In the genomic region with DNA sequence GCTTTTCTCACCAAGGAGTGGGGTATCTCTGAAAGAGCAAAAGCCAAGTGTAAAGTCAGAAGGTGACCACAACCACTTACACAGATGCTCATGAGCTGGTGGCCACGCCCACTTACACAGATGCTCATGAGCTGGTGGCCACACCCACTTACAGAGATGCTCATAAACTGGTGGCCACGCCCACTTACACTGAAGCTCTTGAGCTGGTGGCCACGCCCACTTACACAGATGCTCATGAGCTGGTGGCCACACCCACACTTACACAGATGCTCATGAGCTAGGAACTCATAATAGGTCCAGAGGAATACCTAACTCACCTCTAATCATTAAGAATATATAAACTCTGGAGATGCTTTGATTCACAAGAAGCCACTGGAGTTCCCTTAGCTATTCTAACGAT, we compare ENCODE assay signal across 18 mouse cellular contexts. TPM values are rescaled to one million over a fixed set of nuclear protein-coding genes. Genes with fewer than 3 reads are reported as not detected.
DNase-seq lines count a peak whose midpoint lies in the region; ATAC-seq lines count a peak whose summit lies in the region.
"Had no signal": no experiment of that assay in that cellular context is flagged by ENCODE, and none has a peak within 500 bp of the region (broad histone marks: within the 10 kb centered on the region; RNA-seq: fewer than 3 reads in every experiment).

No protein-coding gene starts in this region.

- H3K4me3 ChIP-seq in embryonic facial prominence, embryonic 14.5 days (ENCODE audit: low read depth, low read length) = no peak overlapping the region
- no peak overlapping the region for H3K4me3 ChIP-seq in embryonic facial prominence, embryonic 10.5 days
- no peak overlapping the region for H3K4me3 ChIP-seq in neural tube, embryonic 15.5 days (replicated peaks)
- H3K4me3 ChIP-seq: limb, embryonic 12.5 days; megakaryocyte, embryonic 14.5 days had no signal

- WGBS in embryonic facial prominence, embryonic 14.5 days = 87% methylated on average over 4 of the region's 4 CpGs
- WGBS in embryonic facial prominence, embryonic 10.5 days = 86% methylated on average over 4 of the region's 4 CpGs
- 88% methylated on average over 4 of the region's 4 CpGs for WGBS in neural tube, embryonic 15.5 days

- H3K36me3 ChIP-seq in embryonic facial prominence, embryonic 14.5 days (ENCODE audit: control insufficient read depth, insufficient read depth, low read length) = peaks cover 51% of the 10 kb centered on the region
- peaks cover 46% of the 10 kb centered on the region for H3K36me3 ChIP-seq in embryonic facial prominence, embryonic 10.5 days (replicated peaks)
- H3K36me3 ChIP-seq in neural tube, embryonic 15.5 days = peaks cover 34% of the 10 kb centered on the region

- DNase-seq in embryonic facial prominence, embryonic 14.5 days (ENCODE audit: low spot score) = peak; percentile 21
- no peak for DNase-seq in embryonic facial prominence, embryonic 10.5 days (ENCODE audit: low spot score)
- DNase-seq in ES-CJ7 (ENCODE audit: low read depth, low spot score) = peak; percentile 86
- DNase-seq in ovary, adult 18-20 months (ENCODE audit: low spot score) = no peak
- DNase-seq in urinary bladder, adult 18-20 months (ENCODE audit: low spot score in 2 of 2) = no peak
- DNase-seq: adrenal gland, adult 2 months; cerebellum, adult 2 months; thymus, adult 18-20 months had no signal

- no peak overlapping the region for H3K9ac ChIP-seq in embryonic facial prominence, embryonic 14.5 days (ENCODE audit: low read depth, low read length)
- H3K9ac ChIP-seq in neural tube, embryonic 15.5 days (replicated peaks) = no peak overlapping the region
- H3K9ac ChIP-seq: limb, embryonic 12.5 days had no signal

- H3K4me2 ChIP-seq in embryonic facial prominence, embryonic 14.5 days (ENCODE audit: low read depth, low read length) = no peak overlapping the region
- H3K4me2 ChIP-seq in neural tube, embryonic 15.5 days = no peak overlapping the region
- H3K4me2 ChIP-seq: limb, embryonic 12.5 days had no signal

- H3K4me1 ChIP-seq in embryonic facial prominence, embryonic 14.5 days (ENCODE audit: control insufficient read depth, insufficient read depth, low read length) = peaks cover 5% of the 10 kb centered on the region; the same call in 1 of the 2 replicates
- H3K4me1 ChIP-seq in embryonic facial prominence, embryonic 10.5 days = peaks cover 5% of the 10 kb centered on the region
- H3K4me1 ChIP-seq in neural tube, embryonic 15.5 days = peaks cover 5% of the 10 kb centered on the region

- no peak overlapping the region for H3K27ac ChIP-seq in embryonic facial prominence, embryonic 14.5 days (replicated peaks; ENCODE audit: low read depth, low read length)
- H3K27ac ChIP-seq in embryonic facial prominence, embryonic 10.5 days (replicated peaks) = no peak overlapping the region
- no peak overlapping the region for H3K27ac ChIP-seq in neural tube, embryonic 15.5 days (replicated peaks)
- H3K27ac ChIP-seq: limb, embryonic 12.5 days had no signal

- no peaks in the 10 kb centered on the region for H3K27me3 ChIP-seq in embryonic facial prominence, embryonic 14.5 days (replicated peaks; ENCODE audit: control insufficient read depth, insufficient read depth, low read length)
- H3K27me3 ChIP-seq in embryonic facial prominence, embryonic 10.5 days (replicated peaks; ENCODE audit: low read depth, poor library complexity, severe bottlenecking) = no peaks in the 10 kb centered on the region
- no peaks in the 10 kb centered on the region for H3K27me3 ChIP-seq in neural tube, embryonic 15.5 days (replicated peaks)
- H3K27me3 ChIP-seq: limb, embryonic 12.5 days; megakaryocyte, embryonic 14.5 days had no signal

- no peak for ATAC-seq in embryonic facial prominence, embryonic 14.5 days (ENCODE audit: low read depth)
- peak; percentile 93 for ATAC-seq in erythroid progenitor cell, adult 5-6 weeks (replicated peaks; ENCODE audit: low FRiP score, poor library complexity, severe bottlenecking)
- peak; percentile 89 for ATAC-seq in megakaryocyte-erythroid progenitor cell, adult 5-6 weeks (replicated peaks; ENCODE audit: low FRiP score, low TSS enrichment, poor library complexity, severe bottlenecking)
- no peak for ATAC-seq in neural tube, embryonic 15.5 days (ENCODE audit: low FRiP score)

- H3K9me3 ChIP-seq in embryonic facial prominence, embryonic 14.5 days (ENCODE audit: control insufficient read depth, low read length) = no peaks in the 10 kb centered on the region
- no peaks in the 10 kb centered on the region for H3K9me3 ChIP-seq in embryonic facial prominence, embryonic 10.5 days
- H3K9me3 ChIP-seq in neural tube, embryonic 15.5 days (replicated peaks) = no peaks in the 10 kb centered on the region
- H3K9me3 ChIP-seq: limb, embryonic 12.5 days; megakaryocyte, embryonic 14.5 days had no signal

RNA-seq across cellular contexts. Expression of gene Mitd1, which starts 5.8 kb away (rescaled TPM):
- 22.1 and 22.6 TPM in 2 replicates for polyA plus RNA-seq in embryonic facial prominence, embryonic 14.5 days (2014; fragmentation: Nextera tagmentation; extraction: Ambion mirVana)
- 23.9 and 28.1 TPM in 2 replicates for polyA plus RNA-seq in embryonic facial prominence, embryonic 10.5 days (2016; fragmentation: Nextera tagmentation; extraction: Ambion mirVana)
- total RNA-seq in erythroid progenitor cell, adult 5-6 weeks (2015; ENCODE audit: low replicate concordance) = 12.2 and 32.1 TPM in 2 replicates
- total RNA-seq in erythroid progenitor cell, adult 5-6 weeks (2017; ENCODE audit: low replicate concordance) = 24.4 and 26.6 TPM in 2 replicates
- 35.8 and 79.7 TPM in 2 replicates for total RNA-seq in megakaryocyte-erythroid progenitor cell, adult 5-6 weeks (2014; fragmentation: Nextera tagmentation)
- 58.4 and 68.1 TPM in 2 replicates for total RNA-seq in megakaryocyte-erythroid progenitor cell, adult 5-6 weeks (2017)
- 15.3 and 22.1 TPM in 2 replicates for polyA plus RNA-seq in neural tube, embryonic 15.5 days (2015; fragmentation: Nextera tagmentation; extraction: Ambion mirVana)

RNA-seq across cellular contexts. Expression of gene Mrpl30, which starts 5.8 kb away (rescaled TPM):
- 263 and 284 TPM in 2 replicates for polyA plus RNA-seq in embryonic facial prominence, embryonic 14.5 days (2014; fragmentation: Nextera tagmentation; extraction: Ambion mirVana)
- 246 and 254 TPM in 2 replicates for polyA plus RNA-seq in embryonic facial prominence, embryonic 10.5 days (2016; fragmentation: Nextera tagmentation; extraction: Ambion mirVana)
- 83.0 and 94.1 TPM in 2 replicates for total RNA-seq in erythroid progenitor cell, adult 5-6 weeks (2015; ENCODE audit: low replicate concordance)
- 41.1 and 57.8 TPM in 2 replicates for total RNA-seq in erythroid progenitor cell, adult 5-6 weeks (2017; ENCODE audit: low replicate concordance)
- 306 and 339 TPM in 2 replicates for total RNA-seq in megakaryocyte-erythroid progenitor cell, adult 5-6 weeks (2014; fragmentation: Nextera tagmentation)
- 255 and 318 TPM in 2 replicates for total RNA-seq in megakaryocyte-erythroid progenitor cell, adult 5-6 weeks (2017)
- 244 and 277 TPM in 2 replicates for polyA plus RNA-seq in neural tube, embryonic 15.5 days (2015; fragmentation: Nextera tagmentation; extraction: Ambion mirVana)

RNA-seq across cellular contexts. Expression of gene Lipt1, which starts 12.9 kb away (rescaled TPM):
- polyA plus RNA-seq in embryonic facial prominence, embryonic 14.5 days (2014; fragmentation: Nextera tagmentation; extraction: Ambion mirVana) = 9.6 TPM in 2 replicates
- 7.9 and 8.9 TPM in 2 replicates for polyA plus RNA-seq in embryonic facial prominence, embryonic 10.5 days (2016; fragmentation: Nextera tagmentation; extraction: Ambion mirVana)
- total RNA-seq in erythroid progenitor cell, adult 5-6 weeks (2015; ENCODE audit: low replicate concordance) = 2.5 TPM in 1 of 2 replicates, not detected in the other
- 0.38 and 0.77 TPM in 2 replicates for total RNA-seq in erythroid progenitor cell, adult 5-6 weeks (2017; ENCODE audit: low replicate concordance)
- 6.3 and 13.1 TPM in 2 replicates for total RNA-seq in megakaryocyte-erythroid progenitor cell, adult 5-6 weeks (2014; fragmentation: Nextera tagmentation)
- total RNA-seq in megakaryocyte-erythroid progenitor cell, adult 5-6 weeks (2017) = 5.5 and 5.8 TPM in 2 replicates
- 7.4 and 7.5 TPM in 2 replicates for polyA plus RNA-seq in neural tube, embryonic 15.5 days (2015; fragmentation: Nextera tagmentation; extraction: Ambion mirVana)

RNA-seq across cellular contexts. Expression of gene Tsga10, which starts 18.2 kb away (rescaled TPM):
- 5.3 and 7.2 TPM in 2 replicates for polyA plus RNA-seq in embryonic facial prominence, embryonic 14.5 days (2014; fragmentation: Nextera tagmentation; extraction: Ambion mirVana)
- 6.6 and 7.5 TPM in 2 replicates for polyA plus RNA-seq in embryonic facial prominence, embryonic 10.5 days (2016; fragmentation: Nextera tagmentation; extraction: Ambion mirVana)
- total RNA-seq in erythroid progenitor cell, adult 5-6 weeks (2015; ENCODE audit: low replicate concordance) = 5.4 and 6.8 TPM in 2 replicates
- 1.8 and 2.2 TPM in 2 replicates for total RNA-seq in erythroid progenitor cell, adult 5-6 weeks (2017; ENCODE audit: low replicate concordance)
- 1.4 and 2.4 TPM in 2 replicates for total RNA-seq in megakaryocyte-erythroid progenitor cell, adult 5-6 weeks (2014; fragmentation: Nextera tagmentation)
- 2.2 and 4.6 TPM in 2 replicates for total RNA-seq in megakaryocyte-erythroid progenitor cell, adult 5-6 weeks (2017)
- 10.4 and 12.0 TPM in 2 replicates for polyA plus RNA-seq in neural tube, embryonic 15.5 days (2015; fragmentation: Nextera tagmentation; extraction: Ambion mirVana)

RNA-seq across cellular contexts. Expression of gene Lyg2, which starts 31.8 kb away (rescaled TPM):
- polyA plus RNA-seq in embryonic facial prominence, embryonic 14.5 days (2014; fragmentation: Nextera tagmentation; extraction: Ambion mirVana) = 0.11 TPM in 1 of 2 replicates, not detected in the other
- not detected in 2 replicates for polyA plus RNA-seq in embryonic facial prominence, embryonic 10.5 days (2016; fragmentation: Nextera tagmentation; extraction: Ambion mirVana)
- not detected in 2 replicates for total RNA-seq in erythroid progenitor cell, adult 5-6 weeks (2015; ENCODE audit: low replicate concordance)
- total RNA-seq in erythroid progenitor cell, adult 5-6 weeks (2017; ENCODE audit: low replicate concordance) = not detected in 2 replicates
- total RNA-seq in megakaryocyte-erythroid progenitor cell, adult 5-6 weeks (2014; fragmentation: Nextera tagmentation) = not detected in 2 replicates
- not detected in 2 replicates for total RNA-seq in megakaryocyte-erythroid progenitor cell, adult 5-6 weeks (2017)
- not detected in 2 replicates for polyA plus RNA-seq in neural tube, embryonic 15.5 days (2015; fragmentation: Nextera tagmentation; extraction: Ambion mirVana)
- total RNA-seq: adrenal gland, adult 2 months; gastrocnemius, adult 18-20 months had no signal
- polyA plus RNA-seq: adrenal gland, adult 2 months; heart, postnatal 0 days; intestine, embryonic 14.5 days; limb, embryonic 12.5 days; neural tube, embryonic 11.5 days; small intestine, adult 2 months had no signal

Comparison
In these comparisons a context has a peak if more than half of its experiments do, and no peak if none do; other contexts are left out.
1. DNase-seq: peak in embryonic facial prominence, embryonic 14.5 days (single experiment) and ES-CJ7 (single experiment); none in embryonic facial prominence, embryonic 10.5 days (single experiment), ovary, adult 18-20 months (single experiment) and urinary bladder, adult 18-20 months (0 of 2).
2. ATAC-seq: peak in erythroid progenitor cell, adult 5-6 weeks (single experiment) and megakaryocyte-erythroid progenitor cell, adult 5-6 weeks (single experiment); none in embryonic facial prominence, embryonic 14.5 days (single experiment) and neural tube, embryonic 15.5 days (single experiment).